Mouse (Mus musculus): ENCODE measurements at regions not wholly inside any gene's neighbourhood (a gene's known extent, or its start where the extent isn't known, plus 50 kb on each side); places are given as distances from the start of the nearest gene placed in this dataset.

DNA sequence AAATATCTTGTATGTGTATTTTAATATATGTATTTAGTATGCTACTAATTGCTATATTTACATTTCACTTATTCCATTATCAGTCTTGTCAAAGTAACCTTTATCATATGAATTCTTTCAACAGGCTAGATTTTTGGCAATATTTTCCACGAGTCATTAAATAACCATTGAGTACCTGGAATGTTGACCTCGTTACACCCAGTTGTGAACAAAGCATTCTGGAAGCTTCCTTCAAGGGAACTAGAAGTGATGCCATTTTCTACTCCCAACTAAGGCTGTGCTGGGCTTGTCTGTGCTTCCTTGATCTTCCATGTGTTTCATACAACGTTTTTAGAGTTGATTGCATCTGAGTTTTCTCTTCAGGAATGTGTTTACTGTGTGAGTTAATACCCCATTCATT is 410.6 kb downstream of the Ppargc1a start:
- no peak overlapping the region for H3K4me3 ChIP-seq (ENCODE audit: insufficient read depth, low read depth, low read length)
- H3K36me3 ChIP-seq (ENCODE audit: control insufficient read depth, insufficient read depth, low read length) = no peaks in the 10 kb centered on the region
- no peak overlapping the region for H3K27ac ChIP-seq (ENCODE audit: insufficient read depth, low read depth, low read length)
- TF ChIP-seq POLR2A (IDR thresholded peaks at IDR 0.05; ENCODE audit: low read depth, low read length) = no peak
- TF ChIP-seq CTCF (conservative IDR thresholded peaks at IDR 0.05; ENCODE audit: insufficient read depth, insufficient read length, low read depth, low read length) = no peak
- WGBS = 31% methylated on average over 3 of the region's 3 CpGs
- H3K27me3 ChIP-seq (replicated peaks; ENCODE audit: control insufficient read depth, insufficient read depth, low read length) = no peaks in the 10 kb centered on the region
- DNase-seq = no peak
- no peaks in the 10 kb centered on the region for H3K4me1 ChIP-seq (ENCODE audit: control insufficient read depth, insufficient read depth, low read length)

- 48% methylated on average over 4 of the region's 4 CpGs for WGBS
These were observed 422.7 kb downstream of the Ppargc1a start for GRCm38 (mm10) chr5:51144842-51145241.

GRCm38 (mm10) chr5:51125091-51125490 is 442.4 kb downstream of the Ppargc1a start:
- H3K4me1 ChIP-seq (ENCODE audit: control insufficient read depth, insufficient read depth, low read length) = peaks cover 3% of the 10 kb centered on the region; the same call in 1 of the 2 replicates
- H3K27ac ChIP-seq (ENCODE audit: insufficient read depth, low read depth, low read length) = no peak overlapping the region
- H3K4me3 ChIP-seq (ENCODE audit: insufficient read depth, low read depth, low read length) = no peak overlapping the region
- no peak for DNase-seq
- TF ChIP-seq POLR2A (IDR thresholded peaks at IDR 0.05; ENCODE audit: low read depth, low read length) = no peak
- no peak for TF ChIP-seq CTCF (conservative IDR thresholded peaks at IDR 0.05; ENCODE audit: insufficient read depth, insufficient read length, low read depth, low read length)
- no peaks in the 10 kb centered on the region for H3K36me3 ChIP-seq (ENCODE audit: control insufficient read depth, insufficient read depth, low read length)
- H3K27me3 ChIP-seq (replicated peaks; ENCODE audit: control insufficient read depth, insufficient read depth, low read length) = no peaks in the 10 kb centered on the region
- 76% methylated on average over 6 of the region's 6 CpGs for WGBS

More at GRCm38 (mm10) chr5:51144842-51145241, 422.7 kb downstream of the Ppargc1a start:
- Histone ChIP-seq H3K36me3 (ENCODE audit: control insufficient read depth, insufficient read depth, low read length) (no peaks in the 10 kb centered on the region), H3K4me1 (ENCODE audit: control insufficient read depth, insufficient read depth, low read length) (no peaks in the 10 kb centered on the region), H3K27ac (ENCODE audit: insufficient read depth, low read depth, low read length) (no peak overlapping the region), H3K27me3 (replicated peaks; ENCODE audit: control insufficient read depth, insufficient read depth, low read length) (no peaks in the 10 kb centered on the region), H3K4me3 (ENCODE audit: insufficient read depth, low read depth, low read length) (no peak overlapping the region)
- DNase-seq = peak; percentile 21
- no peak for TF ChIP-seq POLR2A (IDR thresholded peaks at IDR 0.05; ENCODE audit: low read depth, low read length)
- no peak for TF ChIP-seq CTCF (conservative IDR thresholded peaks at IDR 0.05; ENCODE audit: insufficient read depth, insufficient read length, low read depth, low read length)

DNA sequence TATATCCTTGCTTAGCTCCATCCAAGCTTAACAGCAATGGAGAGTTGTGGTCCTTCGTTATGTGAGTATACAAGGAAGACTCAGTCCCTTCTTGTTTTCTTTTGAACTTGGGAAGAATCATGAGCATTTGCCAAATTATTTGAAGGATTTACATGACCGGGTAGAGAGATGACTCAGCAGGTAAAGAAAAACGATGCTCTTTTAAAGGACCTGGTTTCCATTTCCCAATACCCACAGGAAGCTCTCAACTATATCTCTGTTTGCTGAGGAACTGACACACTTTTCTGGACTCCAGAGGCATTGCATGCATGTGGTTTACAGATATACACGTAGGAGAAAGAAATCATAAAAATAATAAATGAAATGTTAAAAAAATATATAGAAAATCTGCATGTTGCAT is 457.5 kb downstream of the Ppargc1a start:
- no peak for DNase-seq
- WGBS = 65% methylated on average over 4 of the region's 4 CpGs
- H3K36me3 ChIP-seq (ENCODE audit: control insufficient read depth, insufficient read depth, low read length) = no peaks in the 10 kb centered on the region
- no peak overlapping the region for H3K4me3 ChIP-seq (ENCODE audit: insufficient read depth, low read depth, low read length)
- H3K27ac ChIP-seq (ENCODE audit: insufficient read depth, low read depth, low read length) = no peak overlapping the region
- H3K27me3 ChIP-seq (replicated peaks; ENCODE audit: control insufficient read depth, insufficient read depth, low read length) = no peaks in the 10 kb centered on the region
- H3K4me1 ChIP-seq (ENCODE audit: control insufficient read depth, insufficient read depth, low read length) = no peaks in the 10 kb centered on the region
- TF ChIP-seq POLR2A (IDR thresholded peaks at IDR 0.05; ENCODE audit: low read depth, low read length) (no peak), CTCF (conservative IDR thresholded peaks at IDR 0.05; ENCODE audit: insufficient read depth, insufficient read length, low read depth, low read length) (no peak)

DNA sequence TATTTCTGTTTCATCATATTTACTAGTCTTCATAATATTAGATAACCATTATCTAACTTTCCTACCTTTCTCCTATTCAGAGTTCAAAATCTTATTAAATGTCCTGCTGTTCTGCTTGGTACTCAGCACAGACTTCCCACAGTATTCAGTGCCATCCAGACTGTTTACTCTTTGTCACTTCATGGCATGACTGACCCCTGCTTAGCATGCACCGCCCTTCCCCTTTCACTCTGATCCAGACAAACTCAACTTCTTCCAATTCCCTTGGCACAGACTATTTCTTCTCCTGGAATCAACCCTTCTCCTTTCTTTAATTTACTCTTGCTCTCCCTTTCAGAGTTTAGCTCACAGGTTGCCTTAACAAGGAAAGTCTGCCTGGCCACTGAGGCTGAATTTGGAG is 458.8 kb downstream of the Ppargc1a start:
- no peak for DNase-seq
- no peak overlapping the region for H3K4me3 ChIP-seq (ENCODE audit: insufficient read depth, low read depth, low read length)
- no peaks in the 10 kb centered on the region for H3K27me3 ChIP-seq (replicated peaks; ENCODE audit: control insufficient read depth, insufficient read depth, low read length)
- WGBS = 77% methylated on average over 1 of the region's 1 CpGs
- H3K4me1 ChIP-seq (ENCODE audit: control insufficient read depth, insufficient read depth, low read length) = no peaks in the 10 kb centered on the region
- TF ChIP-seq POLR2A (IDR thresholded peaks at IDR 0.05; ENCODE audit: low read depth, low read length) = no peak
- TF ChIP-seq CTCF (conservative IDR thresholded peaks at IDR 0.05; ENCODE audit: insufficient read depth, insufficient read length, low read depth, low read length) = no peak
- H3K27ac ChIP-seq (ENCODE audit: insufficient read depth, low read depth, low read length) = no peak overlapping the region
- no peaks in the 10 kb centered on the region for H3K36me3 ChIP-seq (ENCODE audit: control insufficient read depth, insufficient read depth, low read length)

GRCm38 (mm10) chr5:51108181-51108580 is 459.3 kb downstream of the Ppargc1a start:
- DNase-seq = no peak
- Histone ChIP-seq H3K27ac (ENCODE audit: insufficient read depth, low read depth, low read length) (no peak overlapping the region), H3K4me3 (ENCODE audit: insufficient read depth, low read depth, low read length) (no peak overlapping the region), H3K36me3 (ENCODE audit: control insufficient read depth, insufficient read depth, low read length) (no peaks in the 10 kb centered on the region), H3K27me3 (replicated peaks; ENCODE audit: control insufficient read depth, insufficient read depth, low read length) (no peaks in the 10 kb centered on the region), H3K4me1 (ENCODE audit: control insufficient read depth, insufficient read depth, low read length) (no peaks in the 10 kb centered on the region)
- no peak for TF ChIP-seq POLR2A (IDR thresholded peaks at IDR 0.05; ENCODE audit: low read depth, low read length)
- TF ChIP-seq CTCF (conservative IDR thresholded peaks at IDR 0.05; ENCODE audit: insufficient read depth, insufficient read length, low read depth, low read length) = no peak
- 72% methylated on average over 1 of the region's 1 CpGs for WGBS

DNA sequence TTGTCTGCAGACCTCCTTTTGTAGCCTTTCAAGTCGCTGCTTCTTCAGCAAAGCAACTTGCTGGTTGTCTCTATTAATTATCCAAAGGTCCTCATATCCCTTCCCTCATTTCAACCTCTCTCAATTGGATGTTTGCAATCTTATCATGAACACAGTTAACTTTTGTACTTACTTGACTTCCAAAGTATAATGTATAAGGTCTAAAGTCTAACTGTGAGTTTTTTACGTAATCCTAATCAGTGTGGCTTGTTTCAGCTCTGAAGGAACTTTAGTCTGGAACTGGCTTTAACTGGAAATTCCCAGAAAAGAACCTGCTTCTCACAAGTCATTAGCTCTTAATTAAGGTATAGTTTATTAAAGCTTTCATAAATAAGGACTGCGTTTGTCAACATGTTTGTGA is 467.6 kb downstream of the Ppargc1a start:
- DNase-seq = no peak
- WGBS = 66% methylated on average over 3 of the region's 3 CpGs
- Histone ChIP-seq H3K4me3 (ENCODE audit: insufficient read depth, low read depth, low read length) (no peak overlapping the region), H3K27me3 (replicated peaks; ENCODE audit: control insufficient read depth, insufficient read depth, low read length) (no peaks in the 10 kb centered on the region), H3K36me3 (ENCODE audit: control insufficient read depth, insufficient read depth, low read length) (no peaks in the 10 kb centered on the region), H3K4me1 (ENCODE audit: control insufficient read depth, insufficient read depth, low read length) (no peaks in the 10 kb centered on the region), H3K27ac (ENCODE audit: insufficient read depth, low read depth, low read length) (no peak overlapping the region)
- TF ChIP-seq POLR2A (IDR thresholded peaks at IDR 0.05; ENCODE audit: low read depth, low read length) (no peak), CTCF (conservative IDR thresholded peaks at IDR 0.05; ENCODE audit: insufficient read depth, insufficient read length, low read depth, low read length) (no peak)
